Mouse (Mus musculus) c-Kit-positive CD71-positive TER-119-positive erythroid progenitor cells, embryonic 14.5 days (primary cell): ENCODE data around the gene Akap4.

Experiments
- DNase-seq: peaks from one replicate; pipeline ENCODE4 v3.0.0-alpha.2; 2013; ENCODE audit warnings: low spot score

Gene Akap4

GRCm38 (mm10) chrX:7067219-7067618 lies at the start of gene Akap4:
Gene Akap4 (plus strand): TSS chrX:7067519.
- DNase-seq, result no peak

GRCm38 (mm10) chrX:7041519-7041918 lies 25.8 kb upstream of the Akap4 start, which contains the start of gene Ccnb3:
Gene Ccnb3 (minus strand): TSS chrX:7041619.
- DNase-seq, result no peak

GRCm38 (mm10) chrX:7057056-7057455 lies 10.3 kb upstream of the Akap4 start:
- peak; percentile 29 for DNase-seq

- DNase-seq, result peak; percentile 56
Measured at GRCm38 (mm10) chrX:7057634-7058033, 9.7 kb upstream of the Akap4 start.

- DNase-seq, result no peak
Measured at GRCm38 (mm10) chrX:7064109-7064508, 3.2 kb upstream of the Akap4 start.

- no peak for DNase-seq
Measured at GRCm38 (mm10) chrX:7068002-7068401, 683 bp downstream of the Akap4 start.

GRCm38 (mm10) chrX:7079820-7080429 lies 12.6 kb downstream of the Akap4 start:
- DNase-seq, result no peak

- no peak for DNase-seq
Measured at GRCm38 (mm10) chrX:7085878-7086277, 18.6 kb downstream of the Akap4 start.

- no peak for DNase-seq
Measured at GRCm38 (mm10) chrX:7090323-7090722, 23.0 kb downstream of the Akap4 start.

- no peak for DNase-seq
Measured at GRCm38 (mm10) chrX:7102280-7102679, 35.0 kb downstream of the Akap4 start.

GRCm38 (mm10) chrX:7114885-7115284 lies 47.6 kb downstream of the Akap4 start:
- no peak for DNase-seq

GRCm38 (mm10) chrX:7121618-7122280 lies 54.4 kb downstream of the Akap4 start:
- no peak for DNase-seq
